Mouse (Mus musculus) cortical plate, adult 2 months (tissue): ENCODE measurements around the gene Bicc1.

Source experiments
- CTCF ChIP-seq: fragments of 200-500 bp; IDR thresholded peaks from 2 replicates; pipeline ENCODE4 v1.5.1; 2011; ENCODE audit warnings: mild to moderate bottlenecking, control low read depth, low read length; ENCODE audit not compliant: insufficient read depth; ENCODE audit errors: extremely low read depth
- POLR2A ChIP-seq: fragments of 200-500 bp; IDR thresholded peaks from 2 replicates; pipeline ENCODE4 v1.6.1; 2011; ENCODE audit warnings: mild to moderate bottlenecking, low read length, control low read depth; ENCODE audit not compliant: insufficient read depth; ENCODE audit errors: extremely low read depth

DNA sequence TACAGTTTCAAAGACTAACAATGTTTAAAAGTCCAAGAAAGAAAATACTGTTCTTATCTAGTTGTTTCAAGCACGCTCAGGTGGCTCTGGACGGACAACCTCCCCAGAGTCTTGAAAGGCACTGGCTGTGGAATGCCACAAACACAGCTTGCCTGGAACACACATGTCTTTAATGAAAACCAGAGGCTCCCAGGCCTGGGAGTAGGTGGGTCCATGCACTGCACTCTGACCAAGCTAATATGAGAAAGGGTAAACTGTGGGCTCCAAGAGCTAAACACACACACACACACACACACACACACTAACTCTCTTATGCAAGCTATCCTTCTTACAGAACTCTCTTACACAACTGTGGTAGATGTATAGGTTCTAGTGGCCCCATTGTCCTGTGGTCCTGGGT lies 99.2 kb downstream of the Bicc1 start:
- no peak for TF ChIP-seq CTCF
- no peak for TF ChIP-seq POLR2A
